Mouse (Mus musculus): ENCODE measurements around the gene Igsf23. TPM values are rescaled to one million over a fixed set of nuclear protein-coding genes. Genes with fewer than 3 reads are reported as not detected.

Igsf23 gene
- 42.4 and 60.3 TPM in 2 replicates for polyA plus RNA-seq (2012; rRNA removed)

DNA sequence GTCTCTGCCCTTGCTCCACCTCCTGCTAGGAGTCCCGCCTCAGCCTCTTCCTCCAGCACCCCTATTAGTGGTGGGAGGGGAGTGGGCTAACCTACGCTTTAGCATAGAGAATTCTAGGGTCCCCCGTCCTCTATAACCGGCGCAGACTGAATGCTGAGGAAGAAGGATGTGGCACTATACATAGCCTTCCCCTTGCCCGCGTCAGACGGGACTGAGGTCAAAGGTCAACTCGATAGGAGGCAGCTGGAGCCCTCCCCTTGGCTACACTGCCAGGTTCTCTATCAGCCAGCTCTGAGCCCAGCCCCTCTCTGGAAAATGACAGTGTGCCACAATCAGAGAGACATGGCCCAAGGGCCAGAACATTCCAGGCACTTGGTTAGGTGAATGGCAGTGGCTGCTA, at the start of gene Igsf23:
Igsf23 (minus strand) TSS at position 168 of the 400 bp plus-strand sequence.

DNA sequence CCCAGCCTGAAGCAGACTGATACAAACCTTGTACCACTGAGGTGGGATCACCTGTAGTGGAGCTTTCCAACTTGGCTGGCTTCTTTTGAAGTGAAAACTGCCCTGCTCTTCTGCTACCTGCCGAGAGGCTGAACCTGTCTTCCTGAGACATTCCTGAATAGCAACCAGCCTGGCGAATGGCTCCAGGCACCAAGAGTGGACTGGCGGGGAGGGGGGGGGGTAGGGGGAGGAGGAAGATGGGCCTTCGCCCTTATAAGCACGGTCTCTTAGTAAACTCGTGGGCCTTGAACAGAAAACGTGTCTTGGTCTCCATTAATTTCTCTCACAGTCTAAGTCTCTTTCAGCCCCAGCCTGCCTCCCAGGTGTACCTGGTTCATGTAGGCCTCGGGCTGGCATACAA, 40.6 kb upstream of the Igsf23 start, which contains the start of gene Nlrp9b:
Nlrp9b (plus strand) TSS at position 301 of the 400 bp plus-strand sequence.

DNA sequence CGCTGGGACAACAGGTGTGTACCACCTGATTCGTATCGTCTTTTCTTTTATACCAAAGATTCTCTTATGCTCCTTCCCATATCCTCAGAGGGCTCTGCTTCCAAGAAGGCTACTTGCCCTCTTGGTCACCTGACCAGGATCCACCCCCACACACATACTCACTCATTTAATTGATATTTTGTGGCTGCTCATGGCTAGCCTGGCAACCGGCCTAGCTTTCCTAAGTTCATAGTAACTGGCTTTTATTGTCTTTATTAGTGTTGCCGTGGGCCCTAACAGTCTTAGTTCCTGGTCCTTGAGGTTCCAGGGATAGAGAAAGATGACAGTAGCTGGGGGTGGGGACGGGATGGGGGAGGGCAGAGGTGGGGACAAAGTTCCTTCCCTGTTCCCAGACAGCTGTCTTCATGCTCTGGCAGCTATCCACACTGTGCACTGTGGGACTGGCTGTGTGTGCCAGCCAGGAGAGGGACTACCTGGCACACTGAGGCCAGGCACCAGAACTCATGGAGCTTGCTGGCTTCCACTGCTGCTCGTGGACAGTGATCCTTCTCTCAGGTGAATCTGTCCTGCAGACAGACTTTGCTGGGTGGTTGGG, 14.5 kb upstream of the Igsf23 start, which contains the start of gene Ceacam20:
Ceacam20 (plus strand) TSS at position 428 of the 595 bp plus-strand sequence.

DNA sequence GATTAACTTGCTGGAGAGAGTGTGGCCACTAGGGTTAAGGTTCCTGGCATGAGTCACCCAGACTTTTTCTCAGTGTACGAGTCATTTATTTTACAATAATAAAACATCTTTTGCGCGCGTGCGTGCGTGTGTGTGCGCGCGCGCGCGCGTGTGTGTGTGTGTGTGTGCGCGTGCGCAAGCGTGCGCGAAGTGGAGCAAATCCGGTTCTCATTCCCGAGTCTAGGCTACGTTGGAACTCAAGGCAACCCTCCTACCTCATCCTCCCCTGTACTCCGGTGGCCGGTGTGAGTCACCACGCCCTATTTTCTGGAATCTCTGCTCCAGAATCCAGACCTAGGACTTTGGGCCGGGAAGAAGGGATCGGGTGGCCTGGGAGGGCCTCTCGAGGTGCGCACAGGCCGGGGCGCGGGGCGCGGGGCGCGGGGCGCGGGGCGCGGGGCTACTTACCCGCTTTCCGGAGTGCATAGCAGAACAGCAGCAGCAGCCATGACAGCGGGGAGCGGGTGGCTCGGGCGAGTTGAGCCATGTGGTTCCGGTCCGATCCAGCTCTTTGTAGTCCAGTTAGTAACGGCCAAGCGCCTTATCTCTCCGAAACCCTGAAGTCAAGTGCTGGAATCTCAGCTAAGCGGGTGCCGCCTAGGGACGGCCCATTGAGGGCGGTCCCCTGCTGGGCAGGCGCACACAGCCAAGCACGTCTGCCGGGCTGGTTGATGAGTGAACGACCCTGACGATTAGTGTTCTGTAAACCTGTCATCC, 29.9 kb downstream of the Igsf23 start, which contains the start of gene Pvr:
Pvr (minus strand) TSS at position 655 of the 756 bp plus-strand sequence.

DNA sequence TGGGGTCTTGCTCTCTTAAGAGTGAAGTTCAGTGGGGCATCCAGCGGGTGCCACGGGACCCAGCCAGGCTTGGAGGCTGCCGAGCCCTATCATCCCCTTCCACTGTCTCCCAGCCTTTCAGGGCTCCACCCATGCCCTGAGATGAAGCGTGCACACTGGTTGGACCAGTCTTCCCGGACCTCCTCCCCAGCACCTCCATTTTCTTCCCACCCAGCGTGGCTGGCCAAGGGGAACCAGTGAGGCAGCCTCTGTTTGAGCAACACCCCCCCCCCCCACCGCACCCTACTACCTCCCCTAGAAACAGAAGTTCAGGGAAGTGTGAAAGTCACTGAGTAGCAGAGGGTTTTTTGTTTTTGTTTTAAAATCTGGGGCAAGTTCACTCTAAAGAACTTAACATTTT, 62.7 kb downstream of the Igsf23 start, which contains the start of gene Ceacam19:
Ceacam19 (minus strand) TSS at position 117 of the 400 bp plus-strand sequence.

Other genes with a start within 250 kb of the Igsf23 start
- gene Tomm40, start 235.3 kb downstream of the Igsf23 start, polyA plus RNA-seq (2012; rRNA removed) = 106 and 114 TPM in 2 replicates
- gene Nectin2, start 200.3 kb downstream of the Igsf23 start, polyA plus RNA-seq (2012; rRNA removed) = 167 and 177 TPM in 2 replicates
- 56.6 and 61.3 TPM in 2 replicates for gene Bcam, start 179.7 kb downstream of the Igsf23 start, polyA plus RNA-seq (2012; rRNA removed)
- gene Cblc, start 153.9 kb downstream of the Igsf23 start, polyA plus RNA-seq (2012; rRNA removed) = 140 and 141 TPM in 2 replicates
- gene Bcl3, start 128.0 kb downstream of the Igsf23 start, polyA plus RNA-seq (2012; rRNA removed) = 183 and 189 TPM in 2 replicates
- gene Gm19345, start 98.8 kb downstream of the Igsf23 start, polyA plus RNA-seq (2012; rRNA removed) = 0.23 and 0.93 TPM in 2 replicates
- gene Ceacam16, start 89.5 kb downstream of the Igsf23 start, polyA plus RNA-seq (2012; rRNA removed) = 0.28 and 0.88 TPM in 2 replicates
- gene Ceacam19, start 62.8 kb downstream of the Igsf23 start, polyA plus RNA-seq (2012; rRNA removed) = not detected in 2 replicates
- 10.9 and 14.4 TPM in 2 replicates for gene Pvr, start 29.6 kb downstream of the Igsf23 start, polyA plus RNA-seq (2012; rRNA removed)
- 97.5 and 113 TPM in 2 replicates for gene Ceacam20, start 14.7 kb upstream of the Igsf23 start, polyA plus RNA-seq (2012; rRNA removed)
- 3.1 and 4.7 TPM in 2 replicates for gene Nlrp9b, start 40.7 kb upstream of the Igsf23 start, polyA plus RNA-seq (2012; rRNA removed)
- gene Vmn1r91, start 148.9 kb upstream of the Igsf23 start, polyA plus RNA-seq (2012; rRNA removed) = 0.02 TPM in 1 of 2 replicates, not detected in the other
- gene Gm16442, start 171.8 kb upstream of the Igsf23 start, polyA plus RNA-seq (2012; rRNA removed) = not detected in 2 replicates
- gene Vmn1r93, start 188.3 kb upstream of the Igsf23 start, polyA plus RNA-seq (2012; rRNA removed) = not detected in 2 replicates
- not detected in 2 replicates for gene Vmn1r94, start 217.6 kb upstream of the Igsf23 start, polyA plus RNA-seq (2012; rRNA removed)
- not detected in 2 replicates for gene Vmn1r95, start 243.0 kb upstream of the Igsf23 start, polyA plus RNA-seq (2012; rRNA removed)